Mouse (Mus musculus) gastrocnemius, postnatal 25 days (tissue): ENCODE measurements around the gene Kpna4. TPM values are rescaled to one million over a fixed set of nuclear protein-coding genes. Genes with fewer than 3 reads are reported as not detected.
A peak's percentile ranks its signal among the peaks of the same experiment; 100 is the strongest.
"Not testable (repeated sequence)": the region's sequence is repeated elsewhere in the genome, so short reads cannot be mapped to it uniquely, and the experiment has no call there.

ENCODE experiments used
- DNase-seq: peaks from one replicate; pipeline ENCODE4 v3.0.0; 2022
- total RNA-seq, 2 experiments: library from RNA; stranded (reverse); gene quantifications; 1 replicate in 1 of 2; 2 replicates in 1 of 2; pipeline ENCODE4 v1.2.3; 2021

Kpna4 gene
- total RNA-seq, 2 experiments from 2014 or later = 87.8 to 92.6 TPM

- no peak for DNase-seq
Observed at GRCm38 (mm10) chr3:69109079-69109478, 17.8 kb downstream of the Kpna4 start.

GRCm38 (mm10) chr3:69094456-69094855 is 32.5 kb downstream of the Kpna4 start:
- no peak for DNase-seq

GRCm38 (mm10) chr3:69064005-69064404 is 62.9 kb downstream of the Kpna4 start:
- DNase-seq = no peak

GRCm38 (mm10) chr3:69062764-69063163 is 64.1 kb downstream of the Kpna4 start:
- DNase-seq = no peak

- no peak for DNase-seq
Observed at GRCm38 (mm10) chr3:69060672-69061071, 66.2 kb downstream of the Kpna4 start.

- no peak for DNase-seq
Observed at GRCm38 (mm10) chr3:69055871-69056270, 71.0 kb downstream of the Kpna4 start.

- no peak for DNase-seq
Observed at GRCm38 (mm10) chr3:69054760-69055432, 72.0 kb downstream of the Kpna4 start.

GRCm38 (mm10) chr3:69051894-69052293 is 75.0 kb downstream of the Kpna4 start:
- no peak for DNase-seq

GRCm38 (mm10) chr3:69049011-69049410 is 77.9 kb downstream of the Kpna4 start:
- DNase-seq = no peak

GRCm38 (mm10) chr3:69047684-69048083 is 79.2 kb downstream of the Kpna4 start:
- no peak for DNase-seq

GRCm38 (mm10) chr3:69046509-69046908 is 80.4 kb downstream of the Kpna4 start:
- no peak for DNase-seq

- no peak for DNase-seq
Observed at GRCm38 (mm10) chr3:69045750-69046149, 81.2 kb downstream of the Kpna4 start.

- DNase-seq = no peak
Observed at GRCm38 (mm10) chr3:69045400-69045703, 81.6 kb downstream of the Kpna4 start.

- peak; percentile 88 for DNase-seq
Observed at GRCm38 (mm10) chr3:69044645-69045399, 82.1 kb downstream of the Kpna4 start, which contains the start of gene Trim59. Gene Trim59 (minus strand): TSS chr3:69044755.

GRCm38 (mm10) chr3:69044167-69044591 is 82.7 kb downstream of the Kpna4 start:
- DNase-seq = no peak

GRCm38 (mm10) chr3:69041298-69041697 is 85.6 kb downstream of the Kpna4 start:
- DNase-seq = no peak

- DNase-seq = no peak
Observed at GRCm38 (mm10) chr3:69040105-69040504, 86.8 kb downstream of the Kpna4 start.

- DNase-seq = no peak
Observed at GRCm38 (mm10) chr3:69026133-69026783, 100.7 kb downstream of the Kpna4 start.

GRCm38 (mm10) chr3:69020764-69021163 is 106.1 kb downstream of the Kpna4 start:
- DNase-seq = no peak

- DNase-seq = no peak
Observed at GRCm38 (mm10) chr3:69020285-69020684, 106.6 kb downstream of the Kpna4 start.

GRCm38 (mm10) chr3:69018635-69019034 is 108.3 kb downstream of the Kpna4 start:
- DNase-seq = not testable (repeated sequence)

- DNase-seq = no peak
Observed at GRCm38 (mm10) chr3:69017181-69017580, 109.7 kb downstream of the Kpna4 start.
